Mouse (Mus musculus) testis, adult 2 months (tissue): ENCODE data around the gene Caprin2. TPM values are rescaled to one million over a fixed set of nuclear protein-coding genes. Genes with fewer than 3 reads are reported as not detected.

Source experiments
- H3K27ac ChIP-seq: fragments of 200-500 bp; 2 replicates; pipeline ENCODE4 v1.5.1; 2012; ENCODE audit warnings: low read depth, low read length; ENCODE audit not compliant: control insufficient read depth, insufficient read depth
- H3K27me3 ChIP-seq: fragments of 200-500 bp; 2 replicates; pipeline ENCODE4 v1.6.1; 2012; ENCODE audit warnings: mild to moderate bottlenecking, low read length, moderate library complexity; ENCODE audit not compliant: control insufficient read depth, insufficient read depth
- H3K36me3 ChIP-seq: fragments of 200-500 bp; 2 replicates; pipeline ENCODE4 v1.6.1; 2012; ENCODE audit warnings: mild to moderate bottlenecking, low read length; ENCODE audit not compliant: control insufficient read depth, insufficient read depth
- H3K4me1 ChIP-seq: fragments of 200-500 bp; 2 replicates; pipeline ENCODE4 v1.6.1; 2012; ENCODE audit warnings: low read length; ENCODE audit not compliant: control insufficient read depth, insufficient read depth
- H3K4me3 ChIP-seq: fragments of 200-500 bp; 2 replicates; pipeline ENCODE4 v1.5.1; 2012; ENCODE audit warnings: low read depth, mild to moderate bottlenecking, low read length, moderate library complexity, mixed read lengths; ENCODE audit not compliant: control insufficient read depth
- CTCF ChIP-seq: fragments of 200-500 bp; IDR thresholded peaks from 2 replicates; pipeline ENCODE4 v1.5.1; 2012; ENCODE audit warnings: low read depth, mild to moderate bottlenecking, inconsistent platforms, low read length, moderate library complexity; ENCODE audit not compliant: control insufficient read depth, insufficient read depth, insufficient replicate concordance
- POLR2A ChIP-seq: fragments of 200-500 bp; IDR thresholded peaks from 2 replicates; pipeline ENCODE4 v1.6.1; 2012; ENCODE audit warnings: low read depth, mild to moderate bottlenecking, inconsistent platforms, low read length, moderate library complexity; ENCODE audit not compliant: control insufficient read depth
- polyA plus RNA-seq: library from polyadenylated mRNA; depleted of rRNA; stranded (reverse); fragments of >200 nt; gene quantifications from 2 replicates; pipeline ENCODE4 v1.2.3, GENCODE M21; 2012

Caprin2 gene
- polyA plus RNA-seq, 1 experiment, result 16.8 TPM

DNA sequence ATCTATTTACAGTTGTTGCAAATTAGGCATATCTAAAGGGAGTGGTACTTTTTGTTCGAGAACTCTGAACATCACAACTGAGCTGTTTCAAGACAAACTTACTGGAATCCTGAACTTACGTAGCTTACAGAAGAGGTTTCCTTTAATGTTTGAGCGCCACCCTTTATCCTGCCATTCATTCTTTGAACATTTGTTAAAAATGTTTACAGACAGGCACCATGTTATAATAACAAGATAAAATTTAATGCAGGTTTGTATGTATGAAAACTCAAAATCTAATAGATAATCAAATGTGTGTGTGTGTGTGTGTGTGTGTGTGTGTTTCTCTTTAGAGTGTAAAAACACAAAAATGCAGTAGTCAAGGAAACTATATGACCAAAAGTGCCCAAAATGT lies 64.3 kb downstream of the Caprin2 start:
- no peak for TF ChIP-seq CTCF
- no peak for TF ChIP-seq POLR2A
- H3K36me3 ChIP-seq, result no peaks in the 10 kb centered on the region
- H3K4me3 ChIP-seq, result peak overlapping the region; percentile 88
- peaks cover 4% of the 10 kb centered on the region for H3K4me1 ChIP-seq
- no peaks in the 10 kb centered on the region for H3K27me3 ChIP-seq
- 0 out of 2 replicates have a peak overlapping the region, but pooled peaks have one; percentile 5 for H3K27ac ChIP-seq

DNA sequence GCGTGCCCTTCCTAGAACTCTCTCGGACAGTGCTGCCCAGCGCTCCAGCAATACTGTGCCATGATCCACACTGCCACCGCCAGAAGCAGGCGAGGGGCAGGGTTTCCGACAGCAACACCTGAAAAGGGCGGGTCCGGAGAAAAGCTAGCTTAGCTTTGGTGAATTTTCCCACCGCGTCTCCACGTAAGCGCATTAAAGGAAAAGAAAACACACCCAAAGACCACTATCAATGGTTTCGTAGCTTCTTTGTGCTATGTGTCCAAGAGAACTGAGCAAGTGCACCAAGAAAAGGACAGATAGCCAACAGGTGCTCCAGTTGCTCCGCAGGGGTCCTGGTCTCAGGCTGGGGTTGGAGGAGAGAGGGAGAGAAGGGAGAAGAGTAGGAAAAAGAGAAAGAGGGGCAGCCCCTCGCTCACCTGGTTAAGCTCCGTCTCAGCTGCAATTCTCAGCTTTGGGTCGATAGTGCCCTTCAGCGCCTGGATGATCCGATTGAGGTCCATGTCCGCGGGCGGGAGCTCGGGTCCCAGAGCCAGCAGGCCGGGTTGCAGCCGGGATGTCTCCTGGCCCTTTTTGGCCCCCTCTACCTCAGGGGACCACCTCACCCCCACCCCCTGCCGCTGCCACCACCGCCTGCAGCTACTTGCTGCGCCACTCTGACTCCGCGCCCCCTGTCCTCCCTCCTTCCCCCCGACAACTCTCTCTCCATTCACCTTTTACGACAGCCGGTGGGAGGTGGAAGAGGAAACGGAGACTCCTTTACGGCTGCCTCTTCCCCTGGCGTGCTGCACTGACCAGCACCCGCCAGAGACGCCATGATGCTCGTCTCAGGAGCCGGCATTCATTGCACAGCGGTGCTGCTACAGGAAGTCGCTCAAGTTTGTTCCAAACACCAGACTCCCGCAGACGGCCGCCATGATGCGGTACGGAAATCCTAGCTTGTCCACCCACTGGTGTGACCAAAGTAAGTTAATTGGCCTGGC lies 65.0 kb downstream of the Caprin2 start, which contains the start of gene Ipo8:
TSS of gene Ipo8 (minus strand) at position 720 of the 980 bp plus-strand sequence.
- Histone ChIP-seq H3K27me3 (no peaks in the 10 kb centered on the region), H3K4me3 (peak within 1 kb of the TSS; percentile 88), H3K36me3 (no peaks in the 10 kb centered on the region), H3K4me1 (peaks cover 4% of the 10 kb centered on the region), H3K27ac (peak within 1 kb of the TSS; percentile 5)
- TF ChIP-seq CTCF (no peak), POLR2A (peak; percentile 80)

DNA sequence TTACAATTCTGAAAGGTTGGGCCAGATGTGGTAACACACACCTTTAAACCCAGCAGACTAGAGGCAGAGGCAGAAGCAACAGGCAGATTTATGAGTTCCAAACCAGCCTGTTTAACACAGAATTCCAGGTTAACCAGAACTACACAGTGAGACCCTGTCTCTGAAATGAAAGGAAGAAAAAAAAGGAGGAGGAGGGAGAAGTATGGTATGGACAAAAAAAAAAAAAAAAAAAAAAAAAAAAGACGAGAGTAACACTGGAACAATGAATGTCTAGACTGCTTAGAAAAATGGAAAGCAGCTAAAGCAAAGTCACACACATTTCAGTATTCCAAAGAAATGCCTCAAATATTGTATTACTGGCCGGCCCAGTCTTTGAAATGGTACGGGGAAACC lies 65.7 kb downstream of the Caprin2 start:
- Histone ChIP-seq H3K36me3 (no peaks in the 10 kb centered on the region), H3K27me3 (no peaks in the 10 kb centered on the region), H3K4me1 (peaks cover 4% of the 10 kb centered on the region), H3K4me3 (peak overlapping the region; percentile 88), H3K27ac (no peak overlapping the region)
- TF ChIP-seq POLR2A (no peak), CTCF (no peak)

DNA sequence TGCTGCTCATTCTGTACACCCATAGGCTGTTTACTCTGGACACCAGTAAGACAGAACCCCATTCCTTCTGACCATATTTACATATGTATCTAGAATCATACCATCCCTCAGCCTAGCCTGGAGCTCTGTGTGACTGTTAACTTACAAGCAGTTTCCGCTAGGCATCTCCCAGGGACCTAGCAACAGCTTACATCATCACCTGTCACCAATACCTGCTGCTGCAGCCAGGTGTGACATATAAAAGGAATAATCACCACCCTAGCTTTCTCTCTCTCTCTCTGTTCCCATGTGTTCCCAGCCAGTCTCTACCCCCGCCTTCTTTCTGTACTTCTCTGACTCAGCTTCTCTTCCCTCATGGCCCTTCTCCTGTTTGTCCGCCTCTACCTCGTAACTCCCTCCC lies 69.9 kb downstream of the Caprin2 start:
- Histone ChIP-seq H3K27ac (no peak overlapping the region), H3K4me3 (no peak overlapping the region), H3K4me1 (peaks cover 4% of the 10 kb centered on the region), H3K27me3 (no peaks in the 10 kb centered on the region), H3K36me3 (no peaks in the 10 kb centered on the region)
- TF ChIP-seq CTCF (no peak), POLR2A (no peak)

DNA sequence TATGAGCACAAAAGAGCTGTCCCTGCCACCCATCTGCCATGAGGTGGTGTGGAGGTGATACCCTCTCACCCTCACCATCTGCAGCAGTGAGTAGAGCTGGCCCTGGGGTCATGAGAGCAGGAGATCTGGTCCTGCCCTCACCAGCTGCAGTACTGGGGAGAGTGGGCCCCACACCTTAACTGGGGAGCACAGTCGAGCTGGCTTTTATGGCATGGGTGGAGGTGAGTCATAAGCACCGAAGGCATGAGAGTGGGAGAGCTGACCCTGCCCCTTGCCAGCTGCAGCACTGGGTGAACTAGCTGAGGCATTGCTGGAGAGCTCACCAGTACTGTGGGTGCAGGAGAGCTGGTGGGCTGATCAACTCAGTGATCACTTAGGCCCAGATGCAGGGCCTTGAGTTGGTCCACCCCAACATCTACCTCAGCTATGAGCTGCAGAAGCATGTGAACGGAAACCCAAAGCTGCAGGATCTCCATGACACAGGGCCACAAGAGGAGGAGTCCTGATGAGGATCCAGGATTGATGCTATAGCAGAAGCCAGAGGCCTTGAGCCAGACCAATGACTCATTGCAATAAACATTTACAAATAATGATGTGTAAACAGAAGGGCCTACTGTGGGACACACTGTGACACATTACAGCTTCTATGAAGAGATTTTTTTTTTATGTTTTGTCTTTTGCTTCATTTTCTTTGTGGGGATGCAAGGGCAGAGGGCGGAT lies 77.3 kb downstream of the Caprin2 start:
- no peak overlapping the region for H3K4me3 ChIP-seq
- H3K36me3 ChIP-seq, result no peaks in the 10 kb centered on the region; the same call in 1 of the 2 replicates
- no peaks in the 10 kb centered on the region for H3K4me1 ChIP-seq
- no peak overlapping the region for H3K27ac ChIP-seq
- no peak for TF ChIP-seq POLR2A
- no peak for TF ChIP-seq CTCF
- H3K27me3 ChIP-seq, result no peaks in the 10 kb centered on the region

DNA sequence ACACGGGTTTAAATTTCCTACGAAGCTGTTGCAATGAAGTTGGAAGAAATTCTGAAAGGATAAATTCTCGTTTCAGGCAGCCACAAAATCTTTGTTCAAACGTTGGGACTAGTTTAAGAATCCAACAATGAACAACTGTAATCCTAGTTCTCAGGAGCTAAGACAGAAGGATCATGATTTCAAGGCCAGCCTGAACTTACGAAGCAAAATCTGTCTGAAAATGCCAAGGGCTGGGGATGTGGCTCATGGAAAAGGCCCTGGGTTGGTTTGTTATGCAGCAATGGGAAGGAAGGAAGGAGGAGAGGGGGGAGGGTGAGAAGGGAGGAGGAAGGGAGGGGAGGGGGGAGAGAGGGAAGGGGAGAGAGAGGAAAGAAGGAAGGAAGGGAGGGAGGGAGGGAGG lies 79.3 kb downstream of the Caprin2 start:
- no peaks in the 10 kb centered on the region for H3K4me1 ChIP-seq
- H3K36me3 ChIP-seq, result peaks cover 2% of the 10 kb centered on the region
- no peak overlapping the region for H3K4me3 ChIP-seq
- H3K27ac ChIP-seq, result no peak overlapping the region
- TF ChIP-seq POLR2A (no peak), CTCF (no peak)
- H3K27me3 ChIP-seq, result no peaks in the 10 kb centered on the region

DNA sequence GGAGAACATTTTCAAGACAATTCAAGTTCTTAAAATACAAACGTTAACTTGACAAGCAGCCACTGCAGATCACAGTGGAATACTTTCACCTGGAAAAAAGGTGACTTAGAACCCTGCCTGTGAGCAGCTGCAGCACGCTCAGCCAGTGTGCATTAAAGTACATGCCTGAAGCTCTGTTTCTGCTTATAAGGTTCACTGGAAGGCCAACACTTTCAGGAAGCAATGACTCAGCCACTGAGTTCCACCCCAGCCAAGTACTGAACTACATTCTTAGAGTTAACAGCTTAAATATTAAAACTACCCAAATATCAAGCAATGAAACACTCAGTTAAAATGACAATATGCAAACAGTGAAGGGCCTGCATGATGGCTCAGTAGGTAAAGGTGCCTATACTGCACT lies 84.9 kb downstream of the Caprin2 start:
- peaks cover 2% of the 10 kb centered on the region for H3K36me3 ChIP-seq
- H3K4me3 ChIP-seq, result no peak overlapping the region
- no peak for TF ChIP-seq POLR2A
- TF ChIP-seq CTCF, result no peak
- H3K27ac ChIP-seq, result no peak overlapping the region
- no peaks in the 10 kb centered on the region for H3K4me1 ChIP-seq
- H3K27me3 ChIP-seq, result no peaks in the 10 kb centered on the region
